Mouse (Mus musculus) bone marrow, adult 2 months (tissue): ENCODE results near the gene Grin2a.

Experiments used
- CTCF ChIP-seq: fragments of 200-500 bp; IDR thresholded peaks from 2 replicates; pipeline ENCODE4 v1.5.1; 2011; ENCODE audit warnings: low read length, control low read depth; ENCODE audit not compliant: control insufficient read depth, insufficient read depth
- POLR2A ChIP-seq: fragments of 200-500 bp; IDR thresholded peaks from 2 replicates; pipeline ENCODE4 v1.6.1; 2011; ENCODE audit warnings: low read depth, mild to moderate bottlenecking, control low read depth, low read length, borderline replicate concordance; ENCODE audit not compliant: control insufficient read depth

GRCm38 (mm10) chr16:9680572-9680971, 314.8 kb downstream of the Grin2a start:
- TF ChIP-seq CTCF (no peak), POLR2A (no peak)
